Mouse (Mus musculus) MEL (cell line): ENCODE results near the gene Zbtb20. TPM values are rescaled to one million over a fixed set of nuclear protein-coding genes. Genes with fewer than 3 reads are reported as not detected.

ENCODE experiments used
- DNase-seq: peaks from one replicate; pipeline ENCODE4 v3.0.0; 2011; ENCODE audit warnings: low read depth, low spot score
- H3K27ac ChIP-seq: 2 replicates; pipeline ENCODE4 v1.5.1; 2012; ENCODE audit warnings: low read depth, mild to moderate bottlenecking, control low read depth, low read length, moderate library complexity; ENCODE audit not compliant: control insufficient read depth
- H3K27me3 ChIP-seq, 2 experiments: fragments of 150-350 bp in 1 of 2; sonication (generic) in 1 of 2; 2 replicates each; pipeline ENCODE4 v1.6.1; 2012; ENCODE audit warnings: low read length in 2 of 2, mild to moderate bottlenecking in 2 of 2, improper control_type of control experiment in 1 of 2, moderate library complexity in 1 of 2; ENCODE audit not compliant: insufficient read depth in 2 of 2, control insufficient read depth in 1 of 2
- H3K36me3 ChIP-seq, 2 experiments: 2 replicates each; pipeline ENCODE4 v1.6.1; 2012 to 2014; ENCODE audit warnings: low read length in 2 of 2, improper control_type of control experiment in 1 of 2, inconsistent platforms in 1 of 2, mild to moderate bottlenecking in 1 of 2; ENCODE audit not compliant: insufficient read depth in 2 of 2, control insufficient read depth in 1 of 2
- H3K4me1 ChIP-seq, 2 experiments: fragments of 150-350 bp in 1 of 2; sonication (generic) in 1 of 2; 2 replicates each; pipeline ENCODE4 v1.6.1; 2012; ENCODE audit warnings: low read length in 2 of 2, improper control_type of control experiment in 1 of 2, mild to moderate bottlenecking in 1 of 2; ENCODE audit not compliant: insufficient read depth in 2 of 2, control insufficient read depth in 1 of 2
- H3K4me3 ChIP-seq, 2 experiments: fragments of 150-350 bp in 1 of 2; sonication (generic) in 1 of 2; 2 replicates each; pipeline ENCODE4 v1.5.1; 2012; ENCODE audit warnings: low read depth in 2 of 2, low read length in 2 of 2, mild to moderate bottlenecking in 2 of 2, moderate library complexity in 2 of 2, control low read depth in 1 of 2, improper control_type of control experiment in 1 of 2; ENCODE audit not compliant: control insufficient read depth in 1 of 2, insufficient read depth in 1 of 2
- H3K79me2 ChIP-seq: 2 replicates; pipeline ENCODE4 v1.6.1; 2012; ENCODE audit warnings: mild to moderate bottlenecking, low read length, moderate library complexity; ENCODE audit not compliant: control insufficient read depth, poor library complexity, insufficient read depth
- H3K9ac ChIP-seq: 2 replicates; pipeline ENCODE4 v1.6.1; 2012; ENCODE audit warnings: low read depth, mild to moderate bottlenecking, control low read depth, low read length, moderate library complexity; ENCODE audit not compliant: control insufficient read depth, poor library complexity, severe bottlenecking
- H3K9me3 ChIP-seq: fragments of 150-350 bp; sonication (generic); replicated peaks from 2 replicates; pipeline ENCODE4 v1.6.1; 2012; ENCODE audit warnings: mild to moderate bottlenecking, low read length, improper control_type of control experiment, moderate library complexity; ENCODE audit not compliant: insufficient read depth
- EP300 ChIP-seq, 2 experiments: IDR thresholded peaks; 2 replicates each; pipeline ENCODE4 v1.6.1; 2011; ENCODE audit warnings: improper control_type of control experiment in 2 of 2, low read length in 2 of 2, low read depth in 1 of 2, mild to moderate bottlenecking in 1 of 2
- GATA1 ChIP-seq: IDR thresholded peaks from 2 replicates; pipeline ENCODE4 v1.6.1; 2011; ENCODE audit warnings: low read depth, low read length, improper control_type of control experiment
- JUND ChIP-seq: IDR thresholded peaks from 2 replicates; pipeline ENCODE4 v1.6.1; 2011; ENCODE audit warnings: low read depth, mild to moderate bottlenecking, improper control_type of control experiment, low read length
- KAT2A ChIP-seq: conservative IDR thresholded peaks from 2 replicates; pipeline ENCODE4 v1.6.1; 2012; ENCODE audit warnings: low read depth, low read length, improper control_type of control experiment, inconsistent platforms
- MAX ChIP-seq: IDR thresholded peaks from 2 replicates; pipeline ENCODE4 v1.6.1; 2011; ENCODE audit warnings: low read length, improper control_type of control experiment
- MYC ChIP-seq: IDR thresholded peaks from 2 replicates; pipeline ENCODE4 v1.6.1; 2011; ENCODE audit warnings: low read depth, mild to moderate bottlenecking, low read length, improper control_type of control experiment, moderate library complexity
- NELFE ChIP-seq: IDR thresholded peaks from 2 replicates; pipeline ENCODE4 v1.6.1; 2011; ENCODE audit warnings: low read depth, low read length, improper control_type of control experiment
- NRF1 ChIP-seq: IDR thresholded peaks from 2 replicates; pipeline ENCODE4 v1.6.1; 2014; ENCODE audit warnings: low read depth, mild to moderate bottlenecking, inconsistent platforms, low read length, improper control_type of control experiment, moderate library complexity; ENCODE audit not compliant: poor library complexity, insufficient read depth, severe bottlenecking
- POLR2AphosphoS2 ChIP-seq: IDR thresholded peaks from 2 replicates; pipeline ENCODE4 v1.6.1; 2011; ENCODE audit warnings: low read length, improper control_type of control experiment
- POLR2AphosphoS5 ChIP-seq: IDR thresholded peaks from 2 replicates; pipeline ENCODE4 v1.6.1; 2012; ENCODE audit warnings: low read depth, borderline replicate concordance, mild to moderate bottlenecking, inconsistent platforms, low read length, moderate library complexity, mixed read lengths
- TAL1 ChIP-seq: IDR thresholded peaks from 2 replicates; pipeline ENCODE4 v1.6.1; 2012; ENCODE audit warnings: mild to moderate bottlenecking, inconsistent platforms, low read length, moderate library complexity, mixed read lengths
- ZC3H11A ChIP-seq: IDR thresholded peaks from 2 replicates; pipeline ENCODE4 v1.6.1; 2012; ENCODE audit warnings: low read depth, mild to moderate bottlenecking, inconsistent platforms, low read length, improper control_type of control experiment
- ZKSCAN1 ChIP-seq: IDR thresholded peaks from 2 replicates; pipeline ENCODE4 v1.6.1; 2012; ENCODE audit warnings: low read depth, mild to moderate bottlenecking, inconsistent platforms, low read length, improper control_type of control experiment, moderate library complexity
- ZMIZ1 ChIP-seq: IDR thresholded peaks from 2 replicates; pipeline ENCODE4 v1.6.1; 2012; ENCODE audit warnings: low read depth, mild to moderate bottlenecking, inconsistent platforms, low read length, improper control_type of control experiment, moderate library complexity
- ZNF384 ChIP-seq: IDR thresholded peaks from 2 replicates; pipeline ENCODE4 v1.6.1; 2012; ENCODE audit warnings: low read depth, mild to moderate bottlenecking, inconsistent platforms, low read length, improper control_type of control experiment
- polyA plus RNA-seq, 2 experiments: library from polyadenylated mRNA; stranded (reverse) in 1 of 2; unstranded in 1 of 2; fragments of >175 nt in 1 of 2; fragments of >200 nt in 1 of 2; gene quantifications; 2 replicates each; pipeline versions ENCODE4 v1.2.1 to v1.2.4; 2012; ENCODE audit warnings: low replicate concordance in 2 of 2, low read depth in 1 of 2; ENCODE audit not compliant: insufficient read length in 2 of 2, insufficient read depth in 1 of 2, missing spikeins in 1 of 2
- total RNA-seq: library from RNA; depleted of rRNA; stranded (reverse); fragments of 300-350 nt; gene quantifications from 2 replicates; pipeline ENCODE4 v1.2.3, GENCODE M21; 2012

Zbtb20 gene
- total and polyA plus RNA-seq, 3 experiments = 0.17 to 0.27 TPM; not detected in 1

DNA sequence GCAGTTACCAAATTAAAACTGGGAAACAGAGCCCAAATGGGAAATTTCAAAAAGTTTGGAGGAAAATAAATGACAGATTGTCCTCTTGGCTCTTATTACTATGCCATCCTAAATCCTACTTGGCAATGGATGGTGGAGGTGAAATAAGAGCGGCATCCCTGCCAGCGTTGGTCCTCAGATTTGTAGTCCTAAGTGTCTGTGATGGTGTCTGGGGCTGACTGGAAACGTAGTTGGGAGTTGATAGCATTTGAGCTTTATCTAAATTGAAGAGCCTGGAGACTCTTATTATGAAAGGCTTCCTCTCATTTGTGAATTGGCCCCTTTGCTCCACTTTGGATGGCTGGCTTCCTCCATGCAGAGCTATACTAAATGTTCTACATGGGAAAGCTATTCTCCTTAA lies 483.9 kb downstream of the Zbtb20 start:
- Histone ChIP-seq H3K4me3 (no peak overlapping the region), H3K79me2 (no peaks in the 10 kb centered on the region), H3K4me1 (no peaks in the 10 kb centered on the region), H3K9ac (no peak overlapping the region), H3K27ac (no peak overlapping the region), H3K27me3 (peaks cover 0 to 3% of the 10 kb centered on the region in 2 experiments; a peak in 2 of 4 replicates), H3K36me3 (no peaks in the 10 kb centered on the region), H3K9me3 (no peaks in the 10 kb centered on the region)
- TF ChIP-seq KAT2A = no peak
- DNase-seq = no peak

DNA sequence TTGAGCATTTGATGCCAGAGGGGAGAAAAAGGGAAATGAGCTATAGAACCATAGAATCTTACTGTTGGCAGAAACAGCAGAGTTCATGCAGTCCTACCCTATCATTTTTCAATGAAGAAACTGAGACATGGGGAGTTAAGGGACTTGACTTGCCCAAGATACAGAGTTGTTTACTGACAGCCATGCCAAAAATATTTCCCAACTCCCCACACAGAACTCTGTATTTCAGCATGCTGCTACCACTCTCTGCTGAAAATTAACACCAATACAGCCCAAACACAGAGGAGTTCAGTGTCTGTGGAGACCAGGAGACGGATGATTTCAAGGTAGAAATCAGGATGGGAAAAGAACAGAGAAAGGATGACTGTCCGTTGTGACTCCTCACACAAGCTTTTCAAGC lies 484.4 kb downstream of the Zbtb20 start:
- no peak for DNase-seq
- TF ChIP-seq NRF1 = no peak
- no peak for TF ChIP-seq JUND
- TF ChIP-seq POLR2AphosphoS2 = no peak
- TF ChIP-seq ZNF384 = no peak
- TF ChIP-seq EP300 (IDR thresholded peaks at IDR 0.05; ENCODE audit: low read depth in 1 of 2, low read length in 2 of 2) = no peak
- TF ChIP-seq GATA1 = no peak
- TF ChIP-seq ZC3H11A = no peak
- no peak for TF ChIP-seq TAL1
- TF ChIP-seq NELFE = no peak
- no peak for TF ChIP-seq MYC
- TF ChIP-seq POLR2AphosphoS5 = no peak
- TF ChIP-seq ZKSCAN1 = no peak
- no peak for TF ChIP-seq MAX
- no peak for TF ChIP-seq ZMIZ1
- TF ChIP-seq, all 39 proteins: peak for 0

More for the DNA sequence above, 484.4 kb downstream of the Zbtb20 start:
- Histone ChIP-seq H3K9me3 (no peaks in the 10 kb centered on the region), H3K4me1 (no peaks in the 10 kb centered on the region), H3K36me3 (no peaks in the 10 kb centered on the region), H3K27me3 (peaks cover 0 to 3% of the 10 kb centered on the region in 2 experiments; a peak in 2 of 4 replicates), H3K79me2 (no peaks in the 10 kb centered on the region), H3K9ac (no peak overlapping the region), H3K4me3 (no peak overlapping the region), H3K27ac (no peak overlapping the region)
